Mouse (Mus musculus): ENCODE data around the gene Dnajb12.

DNA sequence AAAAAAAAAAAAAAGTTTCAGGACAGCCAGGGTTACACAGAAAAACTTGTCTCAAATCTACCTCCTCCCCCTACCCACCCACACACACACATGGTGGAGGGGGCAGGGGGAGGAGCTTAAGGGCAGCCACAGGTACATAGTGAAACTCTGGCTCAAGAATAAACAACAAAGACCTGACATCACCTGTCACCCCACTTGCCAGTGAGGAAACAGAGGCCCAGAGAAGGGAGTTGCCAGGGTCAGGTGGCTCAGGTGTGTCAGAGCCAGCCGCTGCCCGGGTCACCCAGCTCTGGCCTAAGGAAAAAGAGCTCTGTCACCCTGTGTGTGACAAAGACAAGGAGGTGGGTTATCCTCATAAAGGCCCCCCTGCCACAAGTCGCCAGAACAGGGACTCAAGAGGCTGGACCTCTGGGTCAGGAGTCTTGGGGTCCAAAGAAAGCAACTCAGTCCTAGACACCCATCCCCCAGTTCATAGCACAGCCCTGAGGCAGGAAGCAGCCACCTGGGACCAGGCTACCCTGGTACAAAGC, 27.8 kb downstream of the Dnajb12 start:
- no peak for TF ChIP-seq JUND (conservative IDR thresholded peaks at IDR 0.05; ENCODE audit: low read depth, low read length)
- no peak for TF ChIP-seq RCOR1 (conservative IDR thresholded peaks at IDR 0.05; ENCODE audit: low read depth, low read length)
- TF ChIP-seq CTCF (conservative IDR thresholded peaks at IDR 0.05 in 1 of 2, IDR thresholded peaks at IDR 0.05 in 1 of 2; ENCODE audit: low read depth in 2 of 2, low read length in 2 of 2), result no peak
- no peak for TF ChIP-seq POLR2A (IDR thresholded peaks at IDR 0.05; ENCODE audit: low read depth, low read length)
- TF ChIP-seq EP300 (IDR thresholded peaks at IDR 0.05; ENCODE audit: low read length), result no peak
- no peak for TF ChIP-seq MEF2A (IDR thresholded peaks at IDR 0.05; ENCODE audit: borderline replicate concordance, low read depth, low read length)
- TF ChIP-seq USF1 (IDR thresholded peaks at IDR 0.05; ENCODE audit: low read depth, low read length), result no peak
- no peak for TF ChIP-seq SIN3A (IDR thresholded peaks at IDR 0.05; ENCODE audit: low read length)
